Mouse (Mus musculus) gastrocnemius, postnatal 25 days (tissue): ENCODE data around the gene S1pr5. TPM values are rescaled to one million over a fixed set of nuclear protein-coding genes. Genes with fewer than 3 reads are reported as not detected.
"Not testable (repeated sequence)": the region's sequence is repeated elsewhere in the genome, so short reads cannot be mapped to it uniquely, and the experiment has no call there.

ENCODE experiments used
- DNase-seq: peaks from one replicate; pipeline ENCODE4 v3.0.0; 2022
- total RNA-seq, 2 experiments: library from RNA; stranded (reverse); gene quantifications; 1 replicate in 1 of 2; 2 replicates in 1 of 2; pipeline ENCODE4 v1.2.3; 2021

Gene S1pr5
- total RNA-seq, 2 experiments from 2014 or later = 0.13 to 0.16 TPM

DNA sequence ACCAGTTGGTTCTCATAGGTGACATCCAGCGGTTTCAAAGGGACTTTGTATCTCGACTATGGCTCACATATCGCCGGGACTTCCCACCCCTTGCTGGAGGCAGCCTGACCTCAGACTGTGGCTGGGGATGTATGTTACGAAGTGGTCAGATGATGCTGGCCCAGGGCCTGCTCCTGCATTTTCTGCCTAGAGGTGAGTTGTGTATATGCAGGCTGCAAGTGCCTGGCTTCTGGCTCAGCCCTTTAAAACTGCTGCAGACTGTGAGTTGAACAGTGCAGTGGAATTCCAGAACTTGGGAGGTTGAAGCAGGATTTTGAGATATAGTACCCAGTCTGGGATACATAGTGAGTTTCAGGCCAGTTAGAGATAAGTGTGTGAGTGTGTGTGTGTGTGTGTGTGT lies 18.6 kb upstream of the S1pr5 start:
- DNase-seq = no peak

DNA sequence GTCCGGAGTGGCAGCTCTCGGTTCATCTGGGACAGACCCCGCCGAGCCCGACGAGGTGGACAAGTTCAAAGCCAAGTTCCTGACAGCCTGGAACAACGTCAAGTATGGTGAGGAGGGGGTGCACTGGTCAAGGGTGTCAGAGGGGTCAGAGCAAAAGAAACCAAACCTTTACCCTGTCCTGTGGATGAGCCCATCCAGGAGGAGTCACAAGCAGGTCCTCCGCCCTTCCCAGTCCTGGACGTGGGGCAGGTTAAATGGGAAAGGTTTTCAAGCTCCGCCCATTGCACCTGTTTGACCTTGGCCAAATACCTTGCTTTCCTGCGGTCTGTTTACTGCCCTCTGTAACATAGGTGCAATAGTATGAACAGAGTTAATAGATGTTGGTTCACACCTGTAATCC lies 17.4 kb upstream of the S1pr5 start:
- DNase-seq = peak; percentile 24

GRCm38 (mm10) chr9:21265000-21265561 lies 16.8 kb upstream of the S1pr5 start, which contains the start of gene Atg4d:
Gene Atg4d (plus strand): TSS chr9:21265293.
- DNase-seq = peak; percentile 98

DNA sequence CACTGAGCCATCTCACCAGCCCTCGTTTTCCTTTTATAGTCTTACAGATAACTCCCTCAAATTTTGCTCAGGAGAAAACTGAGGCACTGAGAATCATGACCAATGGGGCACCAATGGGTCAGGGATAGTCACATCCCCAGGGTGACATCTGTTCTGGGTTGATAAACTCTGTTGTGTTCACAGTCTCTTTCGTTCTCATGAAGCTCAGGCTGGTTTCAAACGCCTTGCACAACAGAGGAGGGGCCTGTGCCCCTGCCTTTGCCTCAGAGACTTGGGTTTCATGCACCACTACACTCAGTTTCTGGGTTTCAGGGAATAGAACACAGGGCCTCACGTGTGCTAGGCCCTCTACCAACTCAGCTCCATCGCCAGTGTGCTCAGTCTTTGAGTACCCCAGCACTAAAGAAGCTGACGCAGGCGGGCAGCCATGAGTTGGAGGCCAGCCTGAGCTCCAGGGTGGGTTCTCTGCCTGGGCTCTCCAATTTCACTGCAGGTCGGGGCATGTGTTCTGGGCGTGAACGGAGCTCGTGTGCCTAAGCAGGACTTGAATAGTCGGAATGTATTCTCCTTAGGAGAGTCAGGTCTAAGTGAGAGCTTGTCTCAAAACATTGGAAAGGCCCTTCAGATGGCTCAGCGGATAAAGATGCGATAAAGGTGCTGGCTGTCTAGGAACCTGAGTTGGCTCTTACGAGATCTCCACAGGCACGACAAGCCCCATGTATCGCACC lies 16.2 kb upstream of the S1pr5 start:
- no peak for DNase-seq

GRCm38 (mm10) chr9:21261831-21262230 lies 13.6 kb upstream of the S1pr5 start:
- DNase-seq = no peak

DNA sequence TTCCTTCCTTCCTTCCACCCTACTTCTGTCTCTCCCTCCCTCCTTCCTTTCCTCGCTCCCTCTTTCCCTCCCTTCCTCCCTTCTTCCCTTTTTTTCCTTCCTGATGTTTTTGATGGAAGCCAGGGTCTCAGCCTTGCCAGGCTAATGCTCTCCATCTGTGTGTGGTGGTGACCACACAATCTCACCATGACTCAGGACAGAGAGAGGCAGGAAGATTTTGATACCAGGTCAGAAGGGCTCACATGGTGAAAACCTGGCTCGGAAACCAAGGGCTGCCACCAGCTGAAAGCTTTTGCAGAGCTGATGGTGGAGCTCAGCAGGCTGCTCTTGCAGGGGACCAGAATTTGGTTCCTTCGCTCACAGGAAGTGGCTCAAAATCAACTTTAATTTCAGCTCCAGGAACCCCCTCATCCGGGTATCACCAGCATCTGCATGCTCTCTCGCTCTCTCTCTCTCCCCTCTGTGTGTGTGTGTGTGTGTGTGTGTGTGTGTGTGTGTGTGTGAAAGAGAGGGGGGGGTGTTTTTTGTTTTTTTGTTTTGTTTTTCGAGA lies 12.3 kb upstream of the S1pr5 start:
- no peak for DNase-seq

DNA sequence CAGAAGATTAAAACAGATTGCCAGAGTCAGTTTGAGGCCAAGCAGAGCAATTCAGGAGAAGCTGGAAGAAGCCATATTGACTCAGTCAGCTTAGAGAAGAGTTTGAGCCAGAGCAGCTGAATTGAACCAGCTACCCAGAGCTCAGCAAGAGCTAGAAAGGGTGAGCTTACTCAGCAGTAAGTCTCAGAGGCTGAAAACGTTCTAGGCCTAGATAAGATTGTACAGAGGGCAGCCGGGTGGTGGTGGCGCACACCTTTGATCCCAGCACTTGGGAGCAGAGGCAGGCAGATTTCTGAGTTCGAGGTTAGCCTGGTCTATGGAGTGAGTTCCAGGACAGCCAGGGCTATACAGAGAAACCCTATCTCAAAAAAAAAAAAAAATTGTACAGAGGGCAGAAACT lies 8.1 kb upstream of the S1pr5 start:
- not testable (repeated sequence) for DNase-seq

DNA sequence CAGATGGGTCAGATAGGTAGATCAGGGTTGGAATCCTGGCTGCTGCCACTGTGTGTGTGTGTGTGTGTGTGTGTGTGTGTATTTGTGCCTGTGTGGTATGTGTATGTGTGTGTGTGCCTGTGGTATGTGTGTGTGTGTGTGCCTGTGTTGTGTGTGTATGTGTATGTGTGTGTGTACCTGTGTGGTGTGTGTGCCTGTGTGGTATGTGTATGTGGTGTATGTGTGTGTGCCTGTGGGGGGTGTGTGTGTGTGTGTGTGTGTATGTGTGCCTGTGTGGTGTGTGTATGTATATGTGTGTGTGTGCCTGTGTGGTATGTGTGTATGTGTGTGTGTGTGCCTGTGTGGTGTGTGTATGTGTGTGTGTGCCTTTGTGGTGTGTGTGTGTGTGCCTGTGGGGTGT lies 6.4 kb upstream of the S1pr5 start:
- no peak for DNase-seq

- no peak for DNase-seq
Measured at GRCm38 (mm10) chr9:21251116-21251735, 3.0 kb upstream of the S1pr5 start.

DNA sequence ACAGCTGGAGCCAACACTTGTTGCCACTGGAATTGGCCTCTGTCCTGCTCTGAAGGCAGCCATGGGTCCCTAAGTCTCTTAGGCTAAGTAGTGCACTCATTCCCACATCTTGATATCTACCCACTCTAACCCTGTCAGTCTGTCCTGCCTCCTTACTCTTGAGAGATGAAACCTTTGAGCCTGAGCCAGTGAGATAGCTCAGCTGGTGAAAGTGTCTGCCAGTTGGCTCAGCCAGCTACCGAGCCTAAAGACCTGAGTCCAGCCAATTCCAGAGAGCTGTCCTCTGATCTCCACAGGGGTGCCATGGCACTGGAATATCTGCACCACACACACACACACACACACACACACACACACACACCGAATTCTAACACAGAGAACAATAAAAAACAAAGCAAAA lies 2.3 kb upstream of the S1pr5 start:
- DNase-seq = no peak

- no peak for DNase-seq
Measured at GRCm38 (mm10) chr9:21249629-21250508, 1.6 kb upstream of the S1pr5 start.

DNA sequence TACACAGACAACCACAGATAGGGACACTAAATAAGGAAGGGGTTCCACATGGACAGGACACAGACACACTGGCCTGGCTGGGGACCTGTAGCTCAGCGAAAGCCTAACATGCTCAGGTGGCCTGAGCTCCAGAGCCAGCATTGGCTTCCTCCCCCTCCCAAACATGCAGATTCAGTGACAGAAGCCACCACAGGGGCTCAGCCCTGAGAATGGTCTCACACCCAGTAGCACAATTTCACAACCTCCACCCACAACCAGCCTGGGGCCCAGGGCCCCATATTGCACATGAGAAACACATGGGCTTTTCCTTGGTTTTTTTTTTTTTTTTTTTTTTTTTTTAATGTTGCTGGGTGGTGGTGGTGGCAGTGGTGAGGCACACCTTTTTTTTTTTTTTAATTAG lies 1.9 kb downstream of the S1pr5 start:
- no peak for DNase-seq

DNA sequence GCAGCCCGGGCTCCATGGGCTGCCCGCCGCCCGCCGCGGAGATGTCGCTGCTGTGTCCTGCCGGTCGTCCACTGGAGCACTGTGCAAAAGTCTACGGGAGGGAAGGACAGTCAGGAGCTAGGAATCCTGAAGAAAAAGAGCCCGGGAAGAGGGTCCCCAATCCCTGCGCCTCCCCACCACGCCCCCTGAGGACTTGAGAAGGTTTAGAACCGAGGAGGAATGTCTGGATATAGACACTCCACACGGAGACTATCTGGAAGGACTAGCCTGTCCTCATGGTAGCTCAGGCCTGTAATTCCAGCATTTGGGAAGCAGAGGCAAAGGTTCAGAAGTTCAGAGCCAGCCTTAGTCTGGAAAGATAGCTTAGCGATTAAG lies 3.1 kb downstream of the S1pr5 start:
- DNase-seq = no peak

DNA sequence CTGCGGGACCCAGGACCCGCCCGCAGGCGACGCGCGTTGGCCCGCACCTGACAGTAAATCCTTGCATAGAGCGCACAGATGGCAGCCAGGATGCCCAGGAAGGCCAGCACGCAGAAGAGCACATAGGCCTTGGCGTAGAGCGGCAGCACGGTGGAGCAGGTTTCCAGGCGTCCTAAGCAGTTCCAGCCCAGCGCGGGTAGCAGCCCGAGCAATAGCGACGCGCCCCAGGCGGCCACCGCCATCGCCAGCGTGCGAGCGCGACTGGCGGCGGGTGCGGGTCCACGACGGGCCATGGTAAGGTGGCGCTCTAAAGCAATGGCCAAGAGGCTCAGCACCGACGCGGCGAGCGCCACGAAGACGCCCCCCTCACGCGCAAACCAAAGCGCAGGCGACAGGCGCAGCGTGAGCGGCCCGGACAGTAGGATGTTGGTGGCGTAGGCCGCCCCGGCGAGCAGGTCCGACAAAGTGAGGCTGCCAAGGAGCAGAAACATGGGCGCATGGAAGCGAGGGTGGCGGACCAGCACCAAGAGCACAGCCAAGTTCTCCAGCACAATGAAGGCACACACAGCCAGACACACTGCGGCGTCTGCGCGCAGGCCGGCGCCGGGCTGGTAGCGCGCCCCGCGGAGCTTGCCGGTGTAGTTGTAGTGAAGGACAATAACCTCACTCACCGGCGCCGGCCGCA lies 3.7 kb downstream of the S1pr5 start:
- DNase-seq = no peak

DNA sequence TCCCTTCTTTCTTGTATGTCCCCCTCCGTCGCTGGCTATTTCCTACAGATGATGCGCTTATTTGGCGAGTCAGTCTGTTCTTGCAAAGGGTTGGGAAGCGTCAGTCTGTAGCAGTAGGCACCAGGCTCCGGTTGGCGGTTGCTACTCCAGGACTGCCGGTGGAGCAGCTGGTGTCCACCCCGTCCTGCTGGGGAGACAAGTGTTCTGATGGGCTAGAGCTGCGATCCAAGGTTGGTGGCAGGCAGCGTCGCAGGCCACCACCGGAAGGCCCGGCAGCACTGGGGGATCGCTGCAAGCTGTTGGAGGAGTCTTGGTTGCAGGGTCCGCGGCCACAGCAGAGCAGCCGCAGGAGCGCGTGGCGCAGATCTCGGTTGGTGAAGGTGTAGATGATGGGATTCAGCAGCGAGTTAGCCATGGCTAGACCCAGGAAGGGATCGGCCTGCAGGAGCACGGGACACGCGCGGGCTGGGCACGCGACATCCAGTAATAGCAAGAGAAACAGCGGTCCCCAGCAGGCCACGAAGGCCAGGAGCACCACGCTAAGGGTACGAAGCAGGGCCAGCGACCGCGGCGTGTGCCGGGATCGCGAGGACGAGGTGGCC lies 4.3 kb downstream of the S1pr5 start:
- DNase-seq = no peak

- DNase-seq = peak; percentile 47
Measured at GRCm38 (mm10) chr9:21241343-21241742, 6.9 kb downstream of the S1pr5 start.

GRCm38 (mm10) chr9:21239465-21239848 lies 8.8 kb downstream of the S1pr5 start:
- no peak for DNase-seq

DNA sequence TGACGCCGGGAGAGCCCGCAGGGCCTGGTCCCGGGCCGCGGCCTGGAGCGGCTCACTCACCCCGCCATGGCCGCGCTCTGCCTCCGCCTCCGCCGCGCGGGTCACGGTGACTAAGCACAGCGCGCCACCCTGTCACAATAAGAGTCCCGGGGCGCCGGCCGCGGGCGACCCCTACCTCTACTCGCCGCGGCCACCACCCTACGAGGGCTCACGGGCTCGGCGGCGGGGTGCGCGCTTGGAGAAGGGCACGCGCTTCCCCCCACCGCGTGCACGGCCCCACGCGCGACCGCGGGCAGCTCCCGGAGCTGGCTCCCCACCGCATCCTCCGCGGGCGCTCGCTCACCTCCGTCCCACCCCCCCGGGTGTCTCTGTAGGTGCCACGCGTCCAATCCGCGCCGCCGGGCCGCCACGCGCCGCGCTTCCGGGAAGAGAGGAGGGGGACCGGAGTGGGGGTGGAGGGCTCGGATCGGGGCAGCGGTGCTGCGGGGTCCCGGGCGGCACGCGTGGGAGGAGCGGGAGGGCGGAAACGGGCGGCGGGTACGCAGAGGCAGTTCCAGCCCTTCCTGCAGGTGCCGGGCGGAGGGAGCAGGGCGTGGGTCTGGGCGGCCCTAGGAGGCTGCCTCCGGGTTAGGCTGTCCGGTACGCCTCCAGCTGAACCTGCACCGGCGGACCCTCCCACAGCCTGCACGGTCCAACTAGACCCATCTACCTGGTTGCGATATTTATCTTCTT lies 9.3 kb downstream of the S1pr5 start, which contains the start of gene Keap1:
Gene Keap1, minus strand, starts transcription at position 629 of the 732 bp plus-strand sequence.
- peak; percentile 83 for DNase-seq

GRCm38 (mm10) chr9:21238004-21238732 lies 10.1 kb downstream of the S1pr5 start:
- DNase-seq = no peak
